Mouse (Mus musculus): Measurements from ENCODE around the gene Klk1b5. TPM values are rescaled to one million over a fixed set of nuclear protein-coding genes. Genes with fewer than 3 reads are reported as not detected.

Gene Klk1b5
- total RNA-seq, 4 experiments from 2014 or later, result not detected

DNA sequence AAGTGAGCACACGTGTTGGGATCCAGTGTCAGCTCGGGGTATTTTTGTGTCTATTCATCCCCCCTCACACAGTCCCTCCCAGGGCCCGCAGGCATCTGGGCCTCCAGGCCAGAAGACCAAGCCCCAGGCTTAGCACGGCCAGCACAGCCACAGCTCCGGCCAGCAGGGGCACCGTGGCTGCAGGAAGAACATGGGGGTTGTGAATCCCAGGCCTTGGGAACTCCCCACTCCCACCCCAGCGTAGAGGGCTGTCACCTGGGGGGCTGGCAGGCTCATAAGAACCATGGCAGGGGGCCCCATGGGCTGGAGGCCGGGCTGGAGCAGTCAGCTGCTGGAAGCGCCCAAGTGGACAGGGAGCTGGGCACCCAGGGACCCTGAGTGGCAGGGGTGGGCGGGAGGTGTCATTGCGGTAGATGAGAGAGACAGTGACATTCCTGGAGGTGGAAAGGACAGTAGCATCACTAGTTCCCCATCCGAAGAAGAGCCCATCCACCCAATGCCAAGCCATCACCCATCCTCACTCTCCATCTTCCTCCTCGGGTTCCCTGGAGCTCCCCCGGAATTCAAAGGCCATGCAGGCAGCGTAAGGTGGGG lies 37.4 kb downstream of the Klk1b5 start:
- DNase-seq (ENCODE audit: low spot score in 2 of 2), result no peak

DNA sequence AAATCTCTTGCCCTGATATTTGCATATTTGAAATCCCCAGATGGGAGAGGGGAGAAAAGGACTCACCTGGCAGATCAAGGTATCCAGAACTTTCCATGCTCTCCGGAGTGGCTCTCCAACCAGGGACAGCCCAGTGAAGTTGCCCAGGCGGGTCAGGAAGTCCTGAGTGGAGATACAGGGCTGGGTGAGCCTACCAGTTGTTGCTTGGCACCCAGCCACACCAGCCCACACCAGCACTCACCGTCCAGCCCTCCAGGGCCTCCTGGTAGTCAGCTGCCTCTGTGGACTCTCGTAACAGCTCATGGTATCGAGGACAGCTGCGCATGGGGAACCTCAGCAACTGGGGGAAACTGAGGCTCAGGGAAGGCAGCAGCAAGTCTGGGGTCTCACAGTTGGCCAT lies 39.2 kb downstream of the Klk1b5 start:
- no peak for DNase-seq (ENCODE audit: low spot score in 2 of 2)

GRCm38 (mm10) chr7:44257278-44257677 lies 41.5 kb downstream of the Klk1b5 start, which contains the start of gene Acp4:
Gene Acp4 (minus strand): TSS chr7:44257378.
- no peak for DNase-seq (ENCODE audit: low spot score in 2 of 2)

GRCm38 (mm10) chr7:44260410-44260809 lies 44.7 kb downstream of the Klk1b5 start:
- no peak for DNase-seq (ENCODE audit: low spot score in 2 of 2)

GRCm38 (mm10) chr7:44261147-44261546 lies 45.4 kb downstream of the Klk1b5 start, which contains the start of gene Gm15517:
Gene Gm15517 (plus strand): TSS chr7:44261447.
- no peak for DNase-seq (ENCODE audit: low spot score in 2 of 2)

- DNase-seq (ENCODE audit: low spot score in 2 of 2), result peak; percentile 87
These were observed 47.3 kb downstream of the Klk1b5 start for GRCm38 (mm10) chr7:44262791-44263643.

- no peak for DNase-seq (ENCODE audit: low spot score in 2 of 2)
These were observed 52.4 kb downstream of the Klk1b5 start for GRCm38 (mm10) chr7:44268117-44268516.

DNA sequence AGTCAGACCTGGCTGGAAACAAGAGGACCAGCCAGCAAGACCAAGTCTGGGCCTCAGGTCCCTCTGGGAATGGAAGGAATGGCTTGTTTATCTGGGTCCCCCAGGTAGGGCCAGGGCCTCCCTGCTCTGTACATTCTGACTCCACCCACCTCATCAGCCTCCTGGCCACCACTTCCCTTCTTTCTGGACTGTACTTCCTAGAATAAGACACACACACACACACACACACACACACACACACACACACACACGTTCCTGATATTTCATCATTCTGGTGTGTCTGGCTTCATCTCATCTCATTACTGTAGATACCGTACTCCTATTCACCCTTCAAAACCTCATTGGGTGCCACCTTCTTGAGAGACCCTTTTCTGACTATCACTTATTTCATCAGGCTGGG lies 53.7 kb downstream of the Klk1b5 start:
- no peak for DNase-seq (ENCODE audit: low spot score in 2 of 2)

Other genes starting within 250 kb of the Klk1b5 start
- not detected for gene Klk1b1, start 249.2 kb upstream of the Klk1b5 start, total RNA-seq (2022)
- not detected for gene Klk1b9, start 239.9 kb upstream of the Klk1b5 start, total RNA-seq (2022)
- gene Klk1b11, start 220.1 kb upstream of the Klk1b5 start, total RNA-seq (2022), result not detected
- 1 to 10 TPM in 1 of 4 experiments, not detected in 3; 1.3 TPM for gene Klk1b26, start 203.8 kb upstream of the Klk1b5 start, total RNA-seq (2022)
- gene Klk1b27, start 163.7 kb upstream of the Klk1b5 start, total RNA-seq (2022), result not detected
- not detected for gene Klk1b21, start 113.6 kb upstream of the Klk1b5 start, total RNA-seq (2022)
- gene Klk1b22, start 103.3 kb upstream of the Klk1b5 start, total RNA-seq (2022), result not detected
- gene Klk1b16, start 79.2 kb upstream of the Klk1b5 start, total RNA-seq (2022), result not detected
- gene Klk1b24, start 27.7 kb upstream of the Klk1b5 start, total RNA-seq (2022), result not detected
- not detected for gene Klk1b3, start 17.8 kb upstream of the Klk1b5 start, total RNA-seq (2022)
- gene Klk1b4, start 8.5 kb upstream of the Klk1b5 start, total RNA-seq (2022), result not detected
- under 1 TPM in 2 of 4 experiments, not detected in 2; 0.31 to 0.72 TPM for gene Klk1, start 9.4 kb downstream of the Klk1b5 start, total RNA-seq (2022)
- gene Gm36864, start 20.2 kb downstream of the Klk1b5 start, total RNA-seq (2022), result not detected
- not detected for gene 1700028J19Rik, start 30.8 kb downstream of the Klk1b5 start, total RNA-seq (2022)
- gene 2410002F23Rik, start 30.8 kb downstream of the Klk1b5 start, total RNA-seq (2022), result 1 to 10 TPM; 5.1 to 9.2 (median 6.6) TPM
- not detected for gene Acp4, start 41.4 kb downstream of the Klk1b5 start, total RNA-seq (2022)
- gene Gm15517, start 45.5 kb downstream of the Klk1b5 start, total RNA-seq (2022), result not detected
- gene Clec11a, start 91.0 kb downstream of the Klk1b5 start, total RNA-seq (2022), result 1 to 10 TPM in 2 of 4 experiments, under 1 TPM in 2; 0.53 to 1.3 (median 0.99) TPM
- gene Shank1, start 94.3 kb downstream of the Klk1b5 start, total RNA-seq (2022), result under 1 TPM; 0.17 to 0.43 (median 0.34) TPM
- gene Syt3, start 168.2 kb downstream of the Klk1b5 start, total RNA-seq (2022), result 1 to 10 TPM; 3.2 to 7.0 (median 5.2) TPM
- gene 1700008O03Rik, start 169.9 kb downstream of the Klk1b5 start, total RNA-seq (2022), result not detected
- under 1 TPM; 0.10 to 0.27 (median 0.11) TPM for gene Lrrc4b, start 213.1 kb downstream of the Klk1b5 start, total RNA-seq (2022)
- gene Aspdh, start 249.4 kb downstream of the Klk1b5 start, total RNA-seq (2022), result under 1 TPM in 1 of 4 experiments, not detected in 3; 0.29 TPM

Measured in gastrocnemius, adult 8-10 months (tissue).